Mouse (Mus musculus): ENCODE results near the gene Dtymk.
"Not testable (repeated sequence)": the region's sequence is repeated elsewhere in the genome, so short reads cannot be mapped to it uniquely, and the experiment has no call there.

Dtymk gene

GRCm38 (mm10) chr1:93801741-93802238 lies at the start of gene Dtymk:
Dtymk (minus strand) TSS chr1:93801934.
- in situ Hi-C loops (cut with MboI, MseI) = no loop called here

DNA sequence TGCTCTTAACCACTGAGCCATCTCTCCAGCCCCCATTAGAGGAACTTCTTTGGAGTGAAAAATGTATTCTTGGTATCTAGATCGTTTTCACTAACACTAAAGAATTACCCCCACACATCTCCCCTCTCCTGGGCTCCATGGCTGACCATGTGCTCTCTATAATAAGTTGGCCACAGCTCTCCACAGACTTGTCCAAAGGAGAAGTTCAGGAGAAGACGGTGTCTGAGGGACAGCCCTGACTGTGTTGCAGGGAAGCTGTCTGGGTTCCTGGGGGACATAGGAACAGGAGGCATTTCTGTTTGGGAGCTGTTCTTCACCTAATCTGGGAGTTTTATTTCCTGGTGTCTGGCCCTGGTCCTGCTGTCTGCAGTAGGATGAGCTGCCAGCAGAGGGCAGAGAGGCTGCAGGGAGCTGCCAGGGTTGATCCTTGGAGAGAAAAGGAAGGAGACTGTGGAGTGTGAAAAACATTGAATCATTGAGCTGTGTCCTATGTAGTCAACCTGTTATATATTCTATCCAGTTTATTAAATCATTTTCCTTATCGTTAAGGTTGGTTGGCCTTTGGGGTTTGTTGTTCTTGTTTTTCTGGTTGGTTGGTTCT lies 44.1 kb upstream of the Dtymk start:
- in situ Hi-C loops (cut with MboI, MseI) = not testable (repeated sequence)

- in situ Hi-C loops (cut with MboI, MseI) = not testable (repeated sequence)
These were observed 36.8 kb upstream of the Dtymk start for GRCm38 (mm10) chr1:93838569-93838968.

- in situ Hi-C loops (cut with MboI, MseI) = no loop called here
These were observed 35.6 kb upstream of the Dtymk start for GRCm38 (mm10) chr1:93837335-93837734.

DNA sequence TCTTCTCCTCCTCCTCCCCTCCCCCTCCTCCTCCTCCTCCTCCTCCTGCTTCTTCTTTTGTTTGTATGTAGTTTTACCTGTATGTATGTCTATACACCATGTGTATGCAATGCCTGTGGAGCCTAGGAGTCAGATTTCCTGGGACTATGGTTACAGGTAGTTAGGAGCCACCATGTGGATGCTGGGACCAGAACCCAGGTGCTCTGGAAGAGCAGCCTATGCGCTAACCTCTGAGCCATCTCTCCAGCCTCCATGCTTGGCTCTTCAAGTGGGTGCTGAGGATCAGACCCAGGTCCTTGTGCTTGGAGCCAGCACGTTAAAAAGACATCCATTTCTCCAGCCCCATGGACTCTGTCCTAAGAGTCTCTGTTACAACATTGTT lies 34.8 kb upstream of the Dtymk start:
- in situ Hi-C loops (cut with MboI, MseI) = no loop called here

- in situ Hi-C loops (cut with MboI, MseI) = no loop called here
These were observed 34.3 kb upstream of the Dtymk start for GRCm38 (mm10) chr1:93835876-93836531.

- in situ Hi-C loops (cut with MboI, MseI) = no loop called here
These were observed 33.5 kb upstream of the Dtymk start for GRCm38 (mm10) chr1:93835211-93835610.

DNA sequence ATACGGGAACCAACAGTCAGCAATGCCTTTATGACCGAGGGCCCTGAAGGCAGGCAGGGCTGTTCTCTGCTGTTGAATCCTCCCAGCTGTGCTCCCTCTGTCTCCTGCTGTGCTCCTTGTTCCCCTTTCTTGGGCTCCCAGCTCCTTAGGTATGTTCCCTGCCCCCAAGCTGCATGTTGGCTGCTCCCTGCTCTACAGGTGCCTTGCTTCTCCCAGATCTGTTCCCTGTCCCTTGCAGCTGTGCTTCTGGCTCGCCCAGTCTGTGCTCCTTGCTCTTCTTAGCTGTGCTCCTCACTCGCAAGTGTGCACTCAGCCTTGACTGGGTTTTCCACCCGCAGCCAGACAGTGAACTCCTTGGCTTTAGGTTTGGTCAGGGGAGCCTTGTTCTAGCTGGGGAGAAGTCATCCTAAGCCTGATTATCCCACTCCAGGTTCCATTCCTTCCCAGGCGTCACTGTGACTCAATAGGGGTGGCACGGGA lies 33.0 kb upstream of the Dtymk start:
- in situ Hi-C loops (cut with MboI, MseI) = no loop called here

DNA sequence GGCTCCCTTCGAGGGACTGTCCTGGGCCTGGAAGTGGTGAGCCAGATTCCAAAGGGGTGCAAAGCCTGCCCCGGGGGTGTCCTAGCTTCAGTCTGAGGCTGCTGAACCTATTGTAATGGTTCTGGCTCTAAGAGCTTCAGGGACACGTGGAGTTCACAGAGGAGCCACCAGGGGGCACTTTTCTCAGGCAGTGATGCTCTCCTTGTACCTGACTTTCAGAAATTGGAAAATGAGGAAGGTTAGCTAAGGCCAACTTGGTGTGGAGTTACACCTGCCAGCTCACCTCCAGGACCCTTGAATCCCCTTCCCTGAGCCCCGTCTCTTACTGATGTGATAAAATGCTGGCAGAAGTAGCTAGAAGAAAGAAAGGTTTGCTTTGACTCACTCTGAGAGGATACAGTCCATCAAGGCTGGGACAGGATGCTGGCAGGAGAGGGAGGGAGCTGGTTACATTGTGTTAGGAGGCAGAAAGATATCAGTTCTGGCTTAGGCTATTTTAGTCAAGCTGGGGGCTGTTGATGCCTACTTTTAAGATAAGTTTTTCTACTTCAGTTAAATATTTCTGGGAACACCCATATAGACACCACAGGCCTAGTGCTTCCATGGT lies 31.1 kb upstream of the Dtymk start:
- in situ Hi-C loops (cut with MboI, MseI) = not testable (repeated sequence)

GRCm38 (mm10) chr1:93826540-93826835 lies 24.8 kb upstream of the Dtymk start:
- in situ Hi-C loops (cut with MboI, MseI) = no loop called here

DNA sequence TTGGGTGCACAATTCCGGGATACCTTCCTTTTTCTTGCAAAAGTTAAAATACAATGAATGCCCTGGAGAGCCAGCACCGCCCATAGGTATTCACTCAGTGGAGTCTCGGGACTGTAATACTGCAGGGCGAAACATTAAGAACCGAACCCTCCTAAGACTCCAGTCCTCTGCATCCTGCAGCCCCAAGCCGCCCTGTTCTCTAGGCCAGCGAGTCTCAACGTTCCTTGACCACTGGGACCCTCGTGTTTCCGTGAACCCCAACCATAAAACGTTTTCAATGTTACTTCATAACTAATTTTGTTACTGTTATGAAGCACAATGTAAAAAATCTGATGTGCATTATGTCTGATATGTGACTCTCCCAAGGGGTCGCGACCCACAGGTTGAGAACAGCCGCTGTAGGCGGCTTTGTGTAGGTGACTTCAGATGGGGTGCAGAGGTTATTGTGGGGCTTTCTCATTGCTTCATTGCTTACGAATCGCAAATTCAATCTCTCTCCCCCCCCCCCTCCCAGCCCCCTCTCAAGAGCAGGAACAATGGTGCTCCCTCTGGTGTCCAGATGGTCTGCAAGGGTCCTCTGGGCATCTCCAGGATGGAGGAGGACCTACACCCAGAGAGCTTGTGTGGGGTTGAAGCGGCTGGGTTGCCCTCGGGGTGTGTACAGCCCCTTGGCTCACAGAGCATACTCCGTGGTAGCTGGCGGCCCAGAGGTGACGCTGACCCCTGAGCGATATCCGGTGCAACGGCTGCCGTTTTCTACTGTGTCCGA lies 24.2 kb upstream of the Dtymk start:
- in situ Hi-C loops (cut with MboI, MseI) = no loop called here

GRCm38 (mm10) chr1:93825105-93825674 lies 23.5 kb upstream of the Dtymk start:
- in situ Hi-C loops (cut with MboI, MseI) = no loop called here

DNA sequence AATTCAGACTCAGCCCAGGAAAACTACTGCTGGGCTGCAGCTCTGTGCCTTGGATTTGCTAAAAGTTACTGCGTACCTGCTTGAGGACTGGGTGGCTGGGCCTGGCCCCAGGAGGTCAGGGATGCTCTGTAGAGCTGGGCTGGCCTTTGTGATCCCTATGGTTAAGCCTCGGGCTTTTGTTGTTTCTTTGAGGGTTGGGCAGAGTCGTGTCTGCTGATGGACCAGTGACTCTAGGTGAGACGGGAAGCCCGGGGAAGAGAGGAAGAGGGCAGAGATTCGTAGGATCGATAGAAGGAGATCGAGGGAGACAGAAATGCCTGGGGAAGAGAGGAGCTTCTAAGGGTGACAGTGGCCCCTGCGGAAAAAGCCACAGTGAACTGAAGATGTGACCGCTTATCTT lies 22.9 kb upstream of the Dtymk start, which contains the start of gene D2hgdh:
Gene D2hgdh (plus strand): TSS at position 301 of the 400 bp plus-strand sequence.
- in situ Hi-C loops (cut with MboI, MseI) = no loop called here

- in situ Hi-C loops (cut with MboI, MseI) = no loop called here
These were observed 22.2 kb upstream of the Dtymk start for GRCm38 (mm10) chr1:93823796-93824495.

- in situ Hi-C loops (cut with MboI, MseI) = no loop called here
These were observed 17.0 kb upstream of the Dtymk start for GRCm38 (mm10) chr1:93818722-93819121.

GRCm38 (mm10) chr1:93817823-93818532 lies 16.2 kb upstream of the Dtymk start:
- in situ Hi-C loops (cut with MboI, MseI) = no loop called here

DNA sequence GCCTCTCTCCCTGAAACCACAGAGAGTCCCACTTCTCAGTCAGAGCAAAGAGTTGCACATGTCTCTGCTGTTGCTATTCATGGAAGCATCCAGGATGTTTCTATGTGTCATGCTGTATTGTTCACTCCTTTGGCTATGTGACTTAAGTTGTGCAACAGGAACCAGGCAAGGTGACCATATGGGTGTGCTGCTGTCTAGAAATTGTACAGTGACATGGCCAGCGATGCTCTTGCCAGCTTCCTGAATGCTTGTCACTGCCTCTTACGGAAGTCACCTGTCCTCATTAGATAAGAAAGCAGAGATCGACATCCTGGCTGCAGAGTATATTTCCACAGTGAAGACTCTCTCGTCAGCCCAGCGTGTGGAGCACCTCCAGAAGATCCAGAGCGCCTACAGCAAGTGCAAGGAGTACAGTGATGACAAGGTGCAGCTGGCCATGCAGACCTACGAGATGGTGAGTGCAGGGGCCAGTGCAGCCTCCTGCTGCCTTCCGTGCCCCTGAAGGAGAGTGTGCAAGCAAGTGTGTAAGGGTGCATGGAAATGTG lies 9.8 kb upstream of the Dtymk start:
- in situ Hi-C loops (cut with MboI, MseI) = no loop called here

- in situ Hi-C loops (cut with MboI, MseI) = no loop called here
These were observed 8.3 kb upstream of the Dtymk start for GRCm38 (mm10) chr1:93810011-93810410.

- in situ Hi-C loops (cut with MboI, MseI) = no loop called here
These were observed 7.1 kb upstream of the Dtymk start for GRCm38 (mm10) chr1:93808871-93809270.

- in situ Hi-C loops (cut with MboI, MseI) = no loop called here
These were observed 3.7 kb upstream of the Dtymk start for GRCm38 (mm10) chr1:93805221-93805951.
